ENCODE assay signal across 12 mouse cellular contexts in the genomic region with DNA sequence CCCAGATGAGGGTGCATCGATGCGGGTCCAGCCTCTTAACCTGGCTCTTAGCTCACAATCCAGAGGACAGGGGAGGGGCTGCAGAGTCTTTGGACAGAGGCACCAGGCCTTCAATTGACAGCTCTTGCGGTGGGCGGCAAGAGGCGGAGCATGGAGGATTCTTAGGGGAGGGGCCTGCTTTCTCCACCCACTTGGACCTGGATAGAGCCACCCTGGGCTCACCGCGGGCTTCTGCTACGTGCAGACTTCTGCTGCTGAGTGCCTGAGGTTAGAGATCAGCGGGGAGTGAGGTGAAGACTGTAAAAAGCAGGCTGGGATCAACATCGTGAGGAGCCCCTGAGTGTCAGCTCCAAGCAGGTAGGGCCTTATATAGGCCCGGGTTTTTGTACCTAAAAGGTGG. TPM values are rescaled to one million over a fixed set of nuclear protein-coding genes. Genes with fewer than 3 reads are reported as not detected.
DNase-seq lines count a peak whose midpoint lies in the region; ATAC-seq and TF ChIP-seq lines count a peak whose summit lies in the region.
"Had no signal": no experiment of that assay in that cellular context is flagged by ENCODE, and none has a peak within 500 bp of the region (broad histone marks: within the 10 kb centered on the region; RNA-seq: fewer than 3 reads in every experiment).

A gene (minus strand): TSS at position 49 of the 400 bp plus-strand sequence.

- H3K4me2 ChIP-seq in kidney, postnatal 0 days (ENCODE audit: low read length), result no peak within 1 kb of the TSS
- no peak within 1 kb of the TSS for H3K4me2 ChIP-seq in liver, embryonic 12.5 days
- H3K4me2 ChIP-seq: hindbrain, embryonic 15.5 days had no signal

- peak; percentile 15 for DNase-seq in kidney, postnatal 0 days (ENCODE audit: low spot score)
- no peak for DNase-seq in kidney, adult 18-20 months
- DNase-seq in Muller cell, postnatal 12 days (ENCODE audit: inconsistent ontology term), result peak; percentile 26
- DNase-seq in embryo, embryonic 10.5 days (ENCODE audit: low spot score), result peak; percentile 44
- DNase-seq in adrenal gland, postnatal 14 days, result no peak
- no peak for DNase-seq in cerebellum, adult 2 months
- DNase-seq: gastrocnemius, postnatal 25 days; lung, postnatal 14 days; thymus, adult 18-20 months had no signal

- H3K36me3 ChIP-seq in kidney, postnatal 0 days (ENCODE audit: insufficient read depth, low read length), result no peaks in the 10 kb centered on the region
- no peaks in the 10 kb centered on the region for H3K36me3 ChIP-seq in liver, embryonic 12.5 days

- no peak for TF ChIP-seq POLR2A in cerebellum, adult 2 months (IDR thresholded peaks at IDR 0.05; ENCODE audit: borderline replicate concordance, insufficient read depth, low read length)

- WGBS in kidney, postnatal 0 days, result 12% methylated on average over 11 of the region's 11 CpGs
- 11% methylated on average over 11 of the region's 11 CpGs for WGBS in liver, embryonic 12.5 days (ENCODE audit: insufficient replicate concordance)
- WGBS in cerebellum, adult 2 months, result 20% methylated on average over 11 of the region's 11 CpGs

- peak; percentile 61 for ATAC-seq in kidney, postnatal 0 days (replicated peaks; ENCODE audit: low FRiP score, low read depth)
- peak; percentile 40; the same call in 1 of the 2 replicates for ATAC-seq in liver, embryonic 12.5 days
- ATAC-seq: activated CD4-positive, CD25-positive, alpha-beta regulatory T cell, adult 4 months had no signal

- no peak within 1 kb of the TSS for H3K9ac ChIP-seq in kidney, postnatal 0 days (ENCODE audit: low read depth, low read length)
- H3K9ac ChIP-seq in liver, embryonic 12.5 days, result no peak within 1 kb of the TSS
- H3K9ac ChIP-seq: hindbrain, embryonic 15.5 days had no signal

- H3K4me1 ChIP-seq in kidney, postnatal 0 days (replicated peaks; ENCODE audit: insufficient read depth, low read length), result peaks cover 6% of the 10 kb centered on the region; the same call in 1 of the 2 replicates
- H3K4me1 ChIP-seq in liver, embryonic 12.5 days, result peaks cover 13% of the 10 kb centered on the region
- no peaks in the 10 kb centered on the region; the same call in 1 of the 2 replicates for H3K4me1 ChIP-seq in cerebellum, adult 2 months (ENCODE audit: control insufficient read depth, insufficient read depth, low read length)
- H3K4me1 ChIP-seq: hindbrain, embryonic 15.5 days had no signal

- no peaks in the 10 kb centered on the region for H3K9me3 ChIP-seq in kidney, postnatal 0 days (replicated peaks; ENCODE audit: low read length)
- no peaks in the 10 kb centered on the region for H3K9me3 ChIP-seq in liver, embryonic 12.5 days (replicated peaks)
- H3K9me3 ChIP-seq: hindbrain, embryonic 15.5 days had no signal

- TF ChIP-seq CTCF in kidney, postnatal 0 days (IDR thresholded peaks at IDR 0.05; ENCODE audit: low read depth), result no peak
- no peak for TF ChIP-seq CTCF in cerebellum, adult 2 months (IDR thresholded peaks at IDR 0.05; ENCODE audit: borderline replicate concordance, insufficient read depth, low read depth, low read length)

- no peak within 1 kb of the TSS for H3K27ac ChIP-seq in kidney, postnatal 0 days
- no peak within 1 kb of the TSS for H3K27ac ChIP-seq in liver, embryonic 12.5 days
- H3K27ac ChIP-seq in cerebellum, adult 2 months (ENCODE audit: insufficient read depth, low read length), result no peak within 1 kb of the TSS
- H3K27ac ChIP-seq: hindbrain, embryonic 15.5 days had no signal

- H3K27me3 ChIP-seq in kidney, postnatal 0 days (ENCODE audit: insufficient read depth, low read length), result no peaks in the 10 kb centered on the region
- H3K27me3 ChIP-seq in liver, embryonic 12.5 days (replicated peaks), result peaks cover 29% of the 10 kb centered on the region
- no peaks in the 10 kb centered on the region for H3K27me3 ChIP-seq in cerebellum, adult 2 months (ENCODE audit: control insufficient read depth, insufficient read depth, low read length)
- H3K27me3 ChIP-seq: hindbrain, embryonic 15.5 days had no signal

- no peak within 1 kb of the TSS for H3K4me3 ChIP-seq in kidney, postnatal 0 days (replicated peaks; ENCODE audit: low read depth, low read length)
- H3K4me3 ChIP-seq in liver, embryonic 12.5 days, result no peak within 1 kb of the TSS
- H3K4me3 ChIP-seq in cerebellum, adult 2 months (replicated peaks; ENCODE audit: insufficient read depth, low read depth, low read length), result no peak within 1 kb of the TSS
- H3K4me3 ChIP-seq: hindbrain, embryonic 15.5 days had no signal

RNA-seq across cellular contexts. Expression of the gene that starts here (rescaled TPM):
- polyA plus RNA-seq in kidney, postnatal 0 days (2015; fragmentation: Nextera tagmentation; extraction: Ambion mirVana), result 0.14 TPM in 1 of 2 replicates, not detected in the other
- polyA plus RNA-seq in liver, embryonic 12.5 days (2016; fragmentation: Nextera tagmentation; extraction: Ambion mirVana), result not detected in 2 replicates
- total RNA-seq in adrenal gland, postnatal 14 days (2021), result 0.30 TPM in 1 of 2 replicates, not detected in the other
- polyA plus RNA-seq in cerebellum, adult 2 months (2012; rRNA removed), result 0.82 and 0.92 TPM in 2 replicates

Comparison
In these comparisons a context has a peak if more than half of its experiments do, and no peak if none do; other contexts are left out.
1. Peak in DNase-seq and ATAC-seq in kidney, postnatal 0 days; RNA of the gene not detected or under 1 TPM.
2. Peak in ATAC-seq in liver, embryonic 12.5 days; RNA of the gene not detected or under 1 TPM.
3. DNase-seq: peak in Muller cell, postnatal 12 days (single experiment) and embryo, embryonic 10.5 days (single experiment); none in kidney, adult 18-20 months (single experiment), adrenal gland, postnatal 14 days (single experiment) and cerebellum, adult 2 months (0 of 2).